Mouse (Mus musculus): ENCODE measurements around the gene Agap3. TPM values are rescaled to one million over a fixed set of nuclear protein-coding genes. Genes with fewer than 3 reads are reported as not detected.
A peak's percentile ranks its signal among the peaks of the same experiment; 100 is the strongest.

Gene Agap3
- polyA plus RNA-seq, 1 experiment from 2014 or later: 21.9 TPM

DNA sequence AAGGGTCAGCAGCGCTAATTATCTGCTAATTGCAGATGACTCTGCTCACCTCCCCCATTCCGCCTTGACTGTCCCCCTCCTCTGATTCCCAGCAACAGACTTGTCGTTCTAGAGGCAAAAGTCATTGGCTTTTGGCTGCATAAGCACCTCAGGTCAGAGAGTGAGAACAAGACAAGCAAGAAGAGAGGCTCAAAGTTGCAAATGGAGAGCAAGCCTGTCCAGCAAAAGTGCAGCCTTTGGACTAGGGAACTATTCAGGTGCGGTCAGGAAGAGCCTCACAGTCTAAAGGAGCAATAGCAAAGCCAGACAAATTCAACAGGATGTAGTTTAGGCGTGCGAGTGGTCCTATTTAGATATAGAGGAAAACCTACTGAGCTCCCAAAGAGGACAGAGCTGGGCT, 75.8 kb downstream of the Agap3 start:
- no peak overlapping the region for H3K9ac ChIP-seq (ENCODE audit: low read length)
- WGBS: 16% methylated on average over 6 of the region's 6 CpGs
- H3K4me1 ChIP-seq (replicated peaks; ENCODE audit: control insufficient read depth, insufficient read depth): no peaks in the 10 kb centered on the region; the same call in 1 of the 2 replicates

GRCm38 (mm10) chr5:24530042-24530689, 78.2 kb downstream of the Agap3 start:
- WGBS: 19% methylated on average over 24 of the region's 24 CpGs
- Histone ChIP-seq H3K4me2 (replicated peaks; ENCODE audit: low read depth) (no peak overlapping the region), H3K4me3 (ENCODE audit: low read depth, low read length) (no peak overlapping the region), H3K9me3 (ENCODE audit: control insufficient read depth, low read length) (no peaks in the 10 kb centered on the region), H3K27me3 (ENCODE audit: control insufficient read depth, insufficient read depth, low read length) (peaks cover 20% of the 10 kb centered on the region; the same call in 1 of the 2 replicates), H3K27ac (replicated peaks) (no peak overlapping the region), H3K4me1 (replicated peaks; ENCODE audit: control insufficient read depth, insufficient read depth) (no peaks in the 10 kb centered on the region; the same call in 1 of the 2 replicates), H3K9ac (ENCODE audit: low read length) (no peak overlapping the region), H3K36me3 (ENCODE audit: control insufficient read depth, insufficient read depth, low read length) (no peaks in the 10 kb centered on the region)
- TF ChIP-seq EP300 (optimal IDR thresholded peaks at IDR 0.05) (no peak), CTCF (IDR thresholded peaks at IDR 0.05; ENCODE audit: low read depth) (peak; percentile 100)
- DNase-seq (ENCODE audit: low spot score): peak; percentile 91
- ATAC-seq (ENCODE audit: low FRiP score, low TSS enrichment): peak; percentile 85

More for the DNA sequence above, 75.8 kb downstream of the Agap3 start:
- H3K4me2 ChIP-seq (replicated peaks; ENCODE audit: low read depth): no peak overlapping the region
- no peak overlapping the region for H3K27ac ChIP-seq (replicated peaks)
- DNase-seq (ENCODE audit: low spot score): no peak
- TF ChIP-seq CTCF (IDR thresholded peaks at IDR 0.05; ENCODE audit: low read depth) (no peak), EP300 (optimal IDR thresholded peaks at IDR 0.05) (no peak)
- no peaks in the 10 kb centered on the region for H3K9me3 ChIP-seq (ENCODE audit: control insufficient read depth, low read length)
- no peaks in the 10 kb centered on the region for H3K36me3 ChIP-seq (ENCODE audit: control insufficient read depth, insufficient read depth, low read length)
- ATAC-seq (ENCODE audit: low FRiP score, low TSS enrichment): no peak
- peaks cover 25% of the 10 kb centered on the region; the same call in 1 of the 2 replicates for H3K27me3 ChIP-seq (ENCODE audit: control insufficient read depth, insufficient read depth, low read length)
- H3K4me3 ChIP-seq (ENCODE audit: low read depth, low read length): no peak overlapping the region

GRCm38 (mm10) chr5:24533391-24533790, 81.4 kb downstream of the Agap3 start:
- Histone ChIP-seq H3K9me3 (ENCODE audit: control insufficient read depth, low read length) (no peaks in the 10 kb centered on the region), H3K27ac (replicated peaks) (no peak overlapping the region), H3K4me2 (replicated peaks; ENCODE audit: low read depth) (no peak overlapping the region), H3K4me3 (ENCODE audit: low read depth, low read length) (no peak overlapping the region), H3K27me3 (ENCODE audit: control insufficient read depth, insufficient read depth, low read length) (peaks cover 3% of the 10 kb centered on the region; the same call in 1 of the 2 replicates), H3K4me1 (replicated peaks; ENCODE audit: control insufficient read depth, insufficient read depth) (no peaks in the 10 kb centered on the region), H3K36me3 (ENCODE audit: control insufficient read depth, insufficient read depth, low read length) (no peaks in the 10 kb centered on the region), H3K9ac (ENCODE audit: low read length) (no peak overlapping the region)
- no peak for DNase-seq (ENCODE audit: low spot score)
- ATAC-seq (ENCODE audit: low FRiP score, low TSS enrichment): no peak
- no peak for TF ChIP-seq CTCF (IDR thresholded peaks at IDR 0.05; ENCODE audit: low read depth)
- TF ChIP-seq EP300 (optimal IDR thresholded peaks at IDR 0.05): no peak
- WGBS: 56% methylated on average over 11 of the region's 11 CpGs

- TF ChIP-seq EP300 (optimal IDR thresholded peaks at IDR 0.05) (no peak), CTCF (IDR thresholded peaks at IDR 0.05; ENCODE audit: low read depth) (peak; percentile 58)
- ATAC-seq (ENCODE audit: low FRiP score, low TSS enrichment) (no peak), DNase-seq (ENCODE audit: low spot score) (no peak)
- no peak overlapping the region for H3K4me2 ChIP-seq (replicated peaks; ENCODE audit: low read depth)
- no peaks in the 10 kb centered on the region for H3K36me3 ChIP-seq (ENCODE audit: control insufficient read depth, insufficient read depth, low read length)
- no peak overlapping the region for H3K9ac ChIP-seq (ENCODE audit: low read length)
- H3K4me3 ChIP-seq (ENCODE audit: low read depth, low read length): no peak overlapping the region
- no peaks in the 10 kb centered on the region; the same call in 1 of the 2 replicates for H3K27me3 ChIP-seq (ENCODE audit: control insufficient read depth, insufficient read depth, low read length)
- no peaks in the 10 kb centered on the region for H3K9me3 ChIP-seq (ENCODE audit: control insufficient read depth, low read length)
- WGBS: 53% methylated on average over 5 of the region's 5 CpGs
- no peaks in the 10 kb centered on the region for H3K4me1 ChIP-seq (replicated peaks; ENCODE audit: control insufficient read depth, insufficient read depth)
- H3K27ac ChIP-seq (replicated peaks): no peak overlapping the region
Observed at GRCm38 (mm10) chr5:24534292-24534691, 82.3 kb downstream of the Agap3 start.

DNA sequence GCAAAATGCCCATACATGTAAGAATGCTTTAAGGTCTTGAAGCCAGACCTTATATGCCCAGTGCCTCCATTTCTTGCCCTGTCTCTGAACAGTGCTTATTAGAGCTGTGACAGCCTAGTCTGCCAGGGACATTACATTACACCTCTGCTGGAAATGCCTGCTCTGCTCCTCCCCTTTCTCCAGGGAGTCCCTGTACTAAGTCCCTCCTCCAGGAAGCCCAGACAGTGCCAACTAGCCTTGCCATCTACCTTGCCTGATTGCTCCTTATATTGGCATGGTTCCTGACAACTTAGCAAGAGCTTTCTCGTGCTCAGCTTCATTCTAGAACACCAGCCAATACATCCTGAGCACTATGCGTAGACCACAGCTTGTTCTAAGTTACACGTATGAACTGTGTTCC, 83.8 kb downstream of the Agap3 start:
- peaks cover 3% of the 10 kb centered on the region; the same call in 1 of the 2 replicates for H3K4me1 ChIP-seq (replicated peaks; ENCODE audit: control insufficient read depth, insufficient read depth)
- DNase-seq (ENCODE audit: low spot score): no peak
- no peak for TF ChIP-seq EP300 (optimal IDR thresholded peaks at IDR 0.05)
- no peak for TF ChIP-seq CTCF (IDR thresholded peaks at IDR 0.05; ENCODE audit: low read depth)
- no peaks in the 10 kb centered on the region for H3K36me3 ChIP-seq (ENCODE audit: control insufficient read depth, insufficient read depth, low read length)
- H3K4me3 ChIP-seq (ENCODE audit: low read depth, low read length): no peak overlapping the region
- H3K27ac ChIP-seq (replicated peaks): no peak overlapping the region
- ATAC-seq (ENCODE audit: low FRiP score, low TSS enrichment): no peak
- WGBS: 76% methylated on average over 3 of the region's 3 CpGs
- H3K4me2 ChIP-seq (replicated peaks; ENCODE audit: low read depth): no peak overlapping the region
- H3K27me3 ChIP-seq (ENCODE audit: control insufficient read depth, insufficient read depth, low read length): no peaks in the 10 kb centered on the region
- H3K9me3 ChIP-seq (ENCODE audit: control insufficient read depth, low read length): no peaks in the 10 kb centered on the region
- no peak overlapping the region for H3K9ac ChIP-seq (ENCODE audit: low read length)

- Histone ChIP-seq H3K4me3 (ENCODE audit: low read depth, low read length) (no peak overlapping the region), H3K9ac (ENCODE audit: low read length) (no peak overlapping the region), H3K9me3 (ENCODE audit: control insufficient read depth, low read length) (no peaks in the 10 kb centered on the region), H3K27me3 (ENCODE audit: control insufficient read depth, insufficient read depth, low read length) (no peaks in the 10 kb centered on the region), H3K36me3 (ENCODE audit: control insufficient read depth, insufficient read depth, low read length) (no peaks in the 10 kb centered on the region), H3K4me2 (replicated peaks; ENCODE audit: low read depth) (no peak overlapping the region), H3K4me1 (replicated peaks; ENCODE audit: control insufficient read depth, insufficient read depth) (peaks cover 5% of the 10 kb centered on the region; the same call in 1 of the 2 replicates), H3K27ac (replicated peaks) (no peak overlapping the region)
- TF ChIP-seq EP300 (optimal IDR thresholded peaks at IDR 0.05) (no peak), CTCF (IDR thresholded peaks at IDR 0.05; ENCODE audit: low read depth) (no peak)
- no peak for ATAC-seq (ENCODE audit: low FRiP score, low TSS enrichment)
- no peak for DNase-seq (ENCODE audit: low spot score)
- WGBS: 81% methylated on average over 5 of the region's 5 CpGs
Observed at GRCm38 (mm10) chr5:24536511-24536910, 84.5 kb downstream of the Agap3 start.

Measured in stomach, postnatal 0 days (tissue).